Mouse (Mus musculus) brain, embryonic 14.5 days (tissue): ENCODE measurements around the gene Ifnar2. TPM values are rescaled to one million over a fixed set of nuclear protein-coding genes. Genes with fewer than 3 reads are reported as not detected.

ENCODE experiments used
- DNase-seq: peaks from one replicate; pipeline ENCODE4 v3.0.0-alpha.2; 2011; ENCODE audit warnings: low read depth
- CTCF ChIP-seq: fragments of 200-500 bp; IDR thresholded peaks from 2 replicates; pipeline ENCODE4 v1.5.1; 2012; ENCODE audit warnings: inconsistent platforms, mild to moderate bottlenecking, moderate library complexity, borderline replicate concordance; ENCODE audit not compliant: insufficient read depth, insufficient read length; ENCODE audit errors: extremely low read depth
- POLR2A ChIP-seq: fragments of 200-500 bp; IDR thresholded peaks from 2 replicates; pipeline ENCODE4 v1.6.1; 2012; ENCODE audit warnings: mild to moderate bottlenecking, inconsistent platforms, borderline replicate concordance; ENCODE audit not compliant: poor library complexity, insufficient read depth, insufficient read length, severe bottlenecking; ENCODE audit errors: extremely low read depth
- polyA plus RNA-seq: library from polyadenylated mRNA; depleted of rRNA; stranded (reverse); fragments of >200 nt; gene quantifications from 2 replicates; pipeline ENCODE4 v1.2.3, GENCODE M21; 2012

Ifnar2 gene
- polyA plus RNA-seq, 1 experiment = 24.1 TPM

- no peak for DNase-seq
- TF ChIP-seq CTCF (no peak), POLR2A (no peak)
Measured at GRCm38 (mm10) chr16:91360162-91360561, 12.4 kb upstream of the Ifnar2 start.

DNA sequence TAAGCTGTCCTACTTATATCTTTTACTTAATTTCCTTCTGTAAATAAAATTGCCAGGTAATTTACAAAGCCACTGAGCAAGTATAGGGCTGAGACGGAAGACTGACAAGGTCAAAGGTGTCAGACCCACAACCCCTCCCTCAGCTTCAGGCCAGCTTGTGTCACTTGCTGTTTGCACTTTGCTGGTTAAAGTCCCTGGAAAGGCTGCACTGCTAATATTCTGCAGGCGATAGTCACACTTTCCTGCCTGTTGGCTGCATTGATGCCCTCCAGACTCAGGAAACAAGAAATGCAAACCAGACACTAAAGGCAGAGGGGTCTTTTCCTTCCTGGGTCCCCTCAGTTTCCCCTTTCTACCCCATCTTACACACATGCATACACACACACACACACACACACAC, 10.6 kb upstream of the Ifnar2 start:
- no peak for TF ChIP-seq POLR2A
- no peak for TF ChIP-seq CTCF
- DNase-seq = no peak

- TF ChIP-seq POLR2A = no peak
- TF ChIP-seq CTCF = no peak
- peak; percentile 40 for DNase-seq
Measured at GRCm38 (mm10) chr16:91362616-91363272, 9.8 kb upstream of the Ifnar2 start.

DNA sequence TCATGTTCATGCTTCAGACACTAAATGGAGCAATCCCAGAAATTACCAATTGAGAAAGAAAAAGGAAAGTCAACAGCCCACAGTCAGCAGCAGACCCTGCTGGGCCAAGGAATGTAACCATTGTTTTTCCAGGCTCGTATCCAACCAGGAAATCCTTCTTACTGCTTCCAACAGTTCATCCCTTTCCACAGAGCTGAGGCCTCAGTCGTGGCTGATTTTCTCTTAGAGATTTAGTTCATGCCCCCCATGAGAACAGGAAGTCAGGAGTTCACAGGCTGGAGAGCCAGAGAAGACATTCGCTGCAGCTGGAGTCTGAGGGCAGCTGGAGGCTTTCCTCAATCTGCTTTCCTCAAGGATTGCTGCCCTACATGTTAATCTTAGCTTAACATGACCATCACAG, 9.1 kb upstream of the Ifnar2 start:
- peak; percentile 52 for DNase-seq
- TF ChIP-seq POLR2A = no peak
- TF ChIP-seq CTCF = no peak

DNA sequence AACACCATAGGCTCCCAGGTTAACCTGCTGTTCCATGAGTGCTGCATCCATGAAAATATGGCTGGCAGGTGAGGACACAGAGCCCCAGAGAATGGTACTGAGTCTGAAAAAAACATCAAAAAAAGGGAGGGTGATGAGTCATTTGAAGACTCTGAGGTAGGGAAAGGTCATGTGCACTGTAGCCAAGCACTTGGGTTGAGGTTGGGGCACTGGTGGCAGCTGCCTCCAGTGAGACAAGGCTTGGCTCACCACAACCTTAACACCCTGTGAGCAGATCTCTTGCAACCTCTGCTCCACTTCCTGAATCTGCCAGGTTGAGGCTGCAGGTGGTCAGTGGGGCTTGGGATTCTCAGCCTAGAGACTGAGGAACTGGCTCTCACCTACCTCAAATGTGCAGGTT, 6.0 kb upstream of the Ifnar2 start:
- TF ChIP-seq POLR2A (no peak), CTCF (no peak)
- DNase-seq = no peak

- no peak for DNase-seq
- TF ChIP-seq CTCF = no peak
- no peak for TF ChIP-seq POLR2A
Measured at GRCm38 (mm10) chr16:91367066-91367465, 5.5 kb upstream of the Ifnar2 start.

- DNase-seq = no peak
Measured at GRCm38 (mm10) chr16:91373473-91374252, 1.1 kb downstream of the Ifnar2 start.

GRCm38 (mm10) chr16:91374253-91374634, 1.7 kb downstream of the Ifnar2 start:
- DNase-seq = no peak
- TF ChIP-seq POLR2A (no peak), CTCF (no peak)

More at GRCm38 (mm10) chr16:91373473-91374252, 1.1 kb downstream of the Ifnar2 start:
- TF ChIP-seq POLR2A (no peak), CTCF (no peak)

DNA sequence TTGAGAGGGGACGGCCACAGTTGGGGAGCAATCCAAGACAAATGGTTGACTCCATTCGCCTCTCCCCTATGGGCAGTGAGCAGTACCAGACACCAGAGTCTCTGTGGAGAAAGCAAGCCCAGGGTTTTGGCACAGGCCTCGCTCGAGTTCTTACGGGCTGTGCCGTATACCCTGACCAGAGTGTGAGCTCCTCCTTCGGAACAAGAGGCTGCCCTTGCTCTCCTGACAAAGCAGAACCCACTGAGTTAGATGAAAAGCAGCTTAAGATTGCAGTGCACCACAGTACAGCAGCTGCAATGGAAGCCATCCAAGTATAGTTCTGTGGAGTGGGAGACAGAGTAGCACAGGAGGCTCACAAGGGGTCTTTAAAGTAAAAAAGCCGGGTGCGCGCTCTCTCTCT, 4.1 kb downstream of the Ifnar2 start:
- DNase-seq = peak; percentile 65

GRCm38 (mm10) chr16:91378431-91378986, 5.9 kb downstream of the Ifnar2 start:
- TF ChIP-seq POLR2A (no peak), CTCF (no peak)
- no peak for DNase-seq

More for the DNA sequence above, 4.1 kb downstream of the Ifnar2 start:
- TF ChIP-seq CTCF (no peak), POLR2A (no peak)

DNA sequence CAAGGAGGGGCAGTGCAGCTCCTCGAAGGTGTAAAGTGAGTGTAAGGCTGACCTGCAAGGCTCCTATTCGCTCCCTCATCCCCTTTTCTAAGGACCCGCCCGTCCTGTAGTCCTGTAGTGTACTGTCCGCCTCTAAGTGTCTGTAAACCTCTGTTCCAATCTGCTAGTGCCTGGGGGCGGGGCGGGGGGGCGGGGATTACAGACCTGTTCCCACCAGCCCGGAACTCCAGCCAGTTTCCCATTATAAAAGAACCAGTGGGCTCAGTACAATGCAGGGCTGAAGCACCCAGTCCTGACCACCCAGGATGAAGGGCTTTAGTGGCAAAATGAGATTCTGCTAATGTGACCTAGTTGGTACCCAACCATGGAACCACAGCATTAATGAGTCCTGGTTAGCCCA, 6.4 kb downstream of the Ifnar2 start:
- no peak for TF ChIP-seq POLR2A
- TF ChIP-seq CTCF = no peak

DNA sequence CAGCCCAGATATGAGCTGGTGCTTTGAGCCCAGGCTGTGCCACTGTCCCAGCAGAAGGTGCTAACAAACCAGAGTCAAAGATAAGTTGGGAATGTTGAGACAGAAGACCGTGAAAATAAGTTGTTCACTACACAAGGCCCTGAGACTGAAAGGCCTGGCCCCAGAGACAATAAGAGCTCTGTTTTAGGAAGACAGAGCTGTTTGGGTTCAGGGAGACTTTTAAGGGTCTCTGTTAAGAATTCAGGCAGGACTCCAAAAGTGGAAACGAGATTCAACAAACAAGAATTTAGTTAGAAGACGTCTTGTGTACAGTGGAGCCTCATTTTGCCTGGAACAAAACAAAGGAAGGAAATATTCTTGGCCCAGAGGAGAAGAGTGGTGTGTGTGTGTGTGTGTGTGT, 6.8 kb downstream of the Ifnar2 start:
- peak; percentile 80 for DNase-seq
- TF ChIP-seq CTCF (no peak), POLR2A (no peak)

More for the DNA sequence above, 6.4 kb downstream of the Ifnar2 start:
- DNase-seq = peak; percentile 63

GRCm38 (mm10) chr16:91380151-91380550, 7.6 kb downstream of the Ifnar2 start:
- DNase-seq = no peak
- TF ChIP-seq POLR2A = no peak
- no peak for TF ChIP-seq CTCF
